Mouse (Mus musculus) neural tube, embryonic 12.5 days (tissue): Measurements from ENCODE around the gene Hist1h2af. TPM values are rescaled to one million over a fixed set of nuclear protein-coding genes. Genes with fewer than 3 reads are reported as not detected.
A peak's percentile ranks its signal among the peaks of the same experiment; 100 is the strongest.
"Not testable (repeated sequence)": the region's sequence is repeated elsewhere in the genome, so short reads cannot be mapped to it uniquely, and the experiment has no call there.

Experiments used
- ATAC-seq: fragments of 200-750 bp; cut with Nextera tagmentation; 2 replicates; pipeline ENCODE4 v1.8.0; 2017; ENCODE audit warnings: low read depth, mild to moderate bottlenecking, moderate TSS enrichment, moderate library complexity; ENCODE audit not compliant: low FRiP score
- H3K27ac ChIP-seq: fragments of 300-500 bp; sonication (generic); 2 replicates; pipeline ENCODE4 v1.5.1; 2016
- H3K27me3 ChIP-seq: fragments of 300-500 bp; sonication (generic); replicated peaks from 2 replicates; pipeline ENCODE4 v1.6.1; 2016; ENCODE audit warnings: mild to moderate bottlenecking
- H3K36me3 ChIP-seq: fragments of 300-500 bp; sonication (generic); 2 replicates; pipeline ENCODE4 v1.6.1; 2016; ENCODE audit warnings: mild to moderate bottlenecking
- H3K4me1 ChIP-seq: fragments of 300-500 bp; sonication (generic); 2 replicates; pipeline ENCODE4 v1.6.1; 2016
- H3K4me2 ChIP-seq: fragments of 300-500 bp; sonication (generic); replicated peaks from 2 replicates; pipeline ENCODE4 v1.6.1; 2016; ENCODE audit warnings: mild to moderate bottlenecking
- H3K4me3 ChIP-seq: fragments of 300-500 bp; sonication (generic); 2 replicates; pipeline ENCODE4 v1.5.1; 2016
- H3K9ac ChIP-seq: fragments of 300-500 bp; sonication (generic); 2 replicates; pipeline ENCODE4 v1.6.1; 2016; ENCODE audit warnings: mild to moderate bottlenecking
- H3K9me3 ChIP-seq: fragments of 300-500 bp; sonication (generic); 2 replicates; pipeline ENCODE4 v1.6.1; 2016; ENCODE audit warnings: mild to moderate bottlenecking
- WGBS: fragments of 180-500 bp; shearing (Covaris S2); methylation state at CpG from one replicate; pipeline ENCODE4 v1.1.7; 2016; 5-methylcytosine and 5-hydroxymethylcytosine counted together
- polyA plus RNA-seq: library from polyadenylated mRNA; unstranded; fragments of >200 nt; fragmentation: Nextera tagmentation; extraction: Ambion mirVana; gene quantifications from 2 replicates; pipeline ENCODE4 v1.2.1, GENCODE M21; 2016

Gene Hist1h2af
- polyA plus RNA-seq, 1 experiment from 2014 or later, result 5.6 TPM

DNA sequence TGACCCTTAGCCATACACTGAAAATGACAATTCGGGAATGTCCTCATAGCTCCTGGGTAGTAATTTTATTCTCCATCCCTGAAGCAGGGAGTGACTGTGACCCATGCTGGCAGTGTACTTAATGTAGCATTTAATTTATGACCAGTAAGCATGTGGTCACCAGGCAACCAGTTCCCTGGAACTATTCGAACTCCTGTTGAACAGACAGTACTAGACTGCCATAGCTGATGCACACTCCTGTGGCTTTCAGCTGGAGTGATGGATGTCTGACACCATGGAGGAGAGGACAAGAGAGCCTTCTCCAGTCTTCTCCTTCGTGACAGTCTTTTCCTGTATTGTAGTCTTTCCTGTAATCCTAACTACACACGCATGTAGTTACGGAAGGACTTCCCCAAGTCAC, 4.7 kb upstream of the Hist1h2af start:
- H3K36me3 ChIP-seq, result no peaks in the 10 kb centered on the region
- peak overlapping the region; percentile 42 for H3K4me2 ChIP-seq
- no peaks in the 10 kb centered on the region for H3K27me3 ChIP-seq
- 41% methylated on average over 5 of the region's 5 CpGs for WGBS
- no peak for ATAC-seq
- H3K4me3 ChIP-seq, result no peak overlapping the region
- H3K9me3 ChIP-seq, result no peaks in the 10 kb centered on the region
- no peak overlapping the region for H3K9ac ChIP-seq
- H3K4me1 ChIP-seq, result peaks cover 15% of the 10 kb centered on the region
- H3K27ac ChIP-seq, result no peak overlapping the region; the same call in 1 of the 2 replicates

DNA sequence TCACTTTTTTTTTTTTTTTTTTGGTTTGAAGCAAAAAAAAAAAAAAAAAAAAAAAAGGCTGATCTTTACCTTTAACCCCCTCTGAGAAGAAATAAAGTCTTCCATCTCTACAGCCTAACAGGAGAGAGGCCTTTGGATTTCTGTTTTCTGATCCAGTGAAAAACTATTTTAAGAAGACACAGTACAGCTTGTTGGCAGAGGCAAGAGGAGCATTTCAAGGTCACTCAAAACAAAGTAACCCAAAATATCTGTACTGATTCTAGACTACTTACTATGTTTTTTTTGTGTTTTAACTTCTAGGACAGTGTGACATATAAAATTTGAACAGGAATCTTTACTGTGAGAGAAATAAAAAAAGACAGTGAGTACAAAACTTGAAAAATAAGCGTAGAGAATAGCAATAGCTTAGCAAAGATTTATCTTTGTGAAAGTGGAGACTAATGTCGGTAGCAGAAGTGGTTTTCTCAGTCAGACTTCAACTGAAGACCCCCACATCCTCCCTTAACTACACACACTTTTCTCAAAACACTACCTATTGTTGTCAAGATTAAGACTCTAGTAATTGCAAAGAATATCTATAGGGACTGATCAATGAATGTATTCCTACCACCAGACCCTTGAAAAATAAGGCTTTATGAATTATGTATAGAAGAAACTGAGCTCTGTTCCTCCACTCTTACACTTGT, 4.1 kb upstream of the Hist1h2af start:
- peaks cover 17% of the 10 kb centered on the region for H3K4me1 ChIP-seq
- no peaks in the 10 kb centered on the region for H3K27me3 ChIP-seq
- peak overlapping the region; percentile 73; the same call in 1 of the 2 replicates for H3K9ac ChIP-seq
- no peaks in the 10 kb centered on the region for H3K36me3 ChIP-seq
- WGBS, result 30% methylated on average over 2 of the region's 2 CpGs
- H3K27ac ChIP-seq, result no peak overlapping the region
- H3K4me2 ChIP-seq, result peak overlapping the region; percentile 70
- no peaks in the 10 kb centered on the region for H3K9me3 ChIP-seq
- no peak for ATAC-seq
- peak overlapping the region; percentile 52 for H3K4me3 ChIP-seq

DNA sequence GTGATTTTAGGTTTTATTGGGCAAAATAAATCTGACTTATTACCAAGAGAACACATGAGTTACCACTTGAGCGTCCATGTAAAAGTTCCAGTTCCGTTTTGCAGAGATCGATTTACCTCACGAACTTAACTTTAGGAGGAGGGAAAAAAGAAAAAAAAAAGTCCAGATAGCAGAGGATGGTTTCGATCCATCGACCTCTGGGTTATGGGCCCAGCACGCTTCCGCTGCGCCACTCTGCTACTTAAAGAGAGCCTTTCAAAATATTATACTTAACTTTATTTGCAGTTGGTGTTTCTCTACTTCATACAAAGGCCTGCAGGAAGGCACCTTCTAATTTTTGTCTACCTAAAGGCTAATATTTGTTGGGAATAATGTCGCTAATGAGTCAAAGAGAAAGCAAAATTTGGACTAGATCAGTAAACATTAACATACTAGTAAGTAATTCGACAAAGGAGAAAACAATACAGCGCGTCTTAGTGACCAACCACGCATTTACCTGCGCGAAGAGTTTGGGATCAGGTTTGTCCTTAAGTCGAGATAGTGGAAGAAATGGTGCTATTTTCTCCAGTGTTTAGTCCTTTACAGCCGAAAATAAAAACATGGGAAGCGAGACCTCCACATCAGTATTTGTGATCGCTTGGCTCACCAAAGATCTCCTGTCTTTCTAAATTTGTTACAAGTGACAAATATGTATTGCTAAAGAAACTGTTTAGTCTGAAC, 3.4 kb upstream of the Hist1h2af start:
- H3K27ac ChIP-seq, result peak overlapping the region; percentile 89
- ATAC-seq, result no peak
- WGBS, result under 1% methylated on average over 20 of the region's 20 CpGs
- H3K4me2 ChIP-seq, result peak overlapping the region; percentile 70
- peaks cover 16% of the 10 kb centered on the region for H3K4me1 ChIP-seq
- peak overlapping the region; percentile 73 for H3K9ac ChIP-seq
- H3K36me3 ChIP-seq, result no peaks in the 10 kb centered on the region
- no peaks in the 10 kb centered on the region for H3K9me3 ChIP-seq
- peak overlapping the region; percentile 52 for H3K4me3 ChIP-seq
- H3K27me3 ChIP-seq, result no peaks in the 10 kb centered on the region

DNA sequence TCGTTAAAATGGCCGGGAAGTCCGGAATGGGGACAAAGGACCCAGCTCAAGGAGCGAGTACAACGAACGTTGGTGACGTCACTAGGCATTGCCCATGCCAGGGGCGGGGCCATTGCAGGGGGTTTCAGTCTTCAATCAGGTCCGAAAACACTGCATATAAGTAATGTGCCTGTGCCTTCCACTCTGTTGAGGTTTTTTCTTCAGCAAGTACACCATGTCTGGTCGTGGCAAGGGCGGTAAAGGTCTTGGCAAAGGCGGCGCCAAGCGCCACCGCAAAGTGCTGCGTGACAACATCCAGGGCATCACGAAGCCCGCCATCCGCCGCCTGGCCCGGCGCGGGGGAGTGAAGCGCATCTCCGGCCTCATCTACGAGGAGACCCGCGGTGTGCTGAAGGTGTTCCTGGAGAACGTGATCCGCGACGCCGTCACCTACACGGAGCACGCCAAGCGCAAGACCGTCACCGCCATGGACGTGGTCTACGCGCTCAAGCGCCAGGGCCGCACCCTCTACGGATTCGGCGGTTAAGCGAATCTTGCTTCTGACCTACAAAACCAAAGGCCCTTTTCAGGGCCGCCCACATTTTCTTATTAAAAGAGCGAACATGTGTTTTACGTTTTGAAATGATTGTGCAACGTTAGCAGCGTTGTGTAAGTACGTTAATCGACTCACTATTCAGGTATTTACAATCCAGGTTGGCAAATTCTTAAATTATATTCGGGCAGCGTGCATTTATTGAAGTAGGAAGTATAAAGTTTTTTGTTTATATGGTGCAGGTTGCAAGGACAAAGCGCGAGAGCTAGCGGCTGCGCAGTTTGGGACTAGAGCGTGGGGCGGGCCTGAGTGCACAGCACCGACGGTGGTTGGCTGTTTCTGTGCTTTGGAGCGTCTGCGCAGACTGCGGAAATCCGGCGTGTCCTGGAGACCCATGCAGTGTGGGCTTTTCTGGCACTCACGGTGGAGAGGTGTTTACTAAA, 2.5 kb upstream of the Hist1h2af start, which contains the start of gene Hist1h4h:
Gene Hist1h4h (plus strand): TSS at position 150 of the 975 bp plus-strand sequence.
- no peaks in the 10 kb centered on the region for H3K36me3 ChIP-seq
- no peaks in the 10 kb centered on the region for H3K27me3 ChIP-seq
- peak within 1 kb of the TSS; percentile 70 for H3K4me2 ChIP-seq
- WGBS, result under 1% methylated on average over 60 of the region's 70 CpGs
- H3K4me3 ChIP-seq, result peak within 1 kb of the TSS; percentile 52
- peak; percentile 87 for ATAC-seq
- H3K9me3 ChIP-seq, result no peaks in the 10 kb centered on the region
- H3K27ac ChIP-seq, result peak within 1 kb of the TSS; percentile 89
- H3K4me1 ChIP-seq, result peaks cover 18% of the 10 kb centered on the region
- peak within 1 kb of the TSS; percentile 73 for H3K9ac ChIP-seq

GRCm38 (mm10) chr13:23532262-23533075, 1.2 kb upstream of the Hist1h2af start:
- WGBS, result 22% methylated on average over 9 of the region's 9 CpGs
- Histone ChIP-seq H3K27ac (peak overlapping the region; percentile 89; the same call in 1 of the 2 replicates), H3K27me3 (no peaks in the 10 kb centered on the region), H3K4me1 (peaks cover 22% of the 10 kb centered on the region), H3K4me3 (peak overlapping the region; percentile 52), H3K36me3 (no peaks in the 10 kb centered on the region), H3K9ac (peak overlapping the region; percentile 73), H3K9me3 (no peaks in the 10 kb centered on the region), H3K4me2 (peak overlapping the region; percentile 70)
- no peak for ATAC-seq

- WGBS, result under 1% methylated on average over 15 of the region's 15 CpGs
- H3K9me3 ChIP-seq, result no peaks in the 10 kb centered on the region
- H3K4me2 ChIP-seq, result peak overlapping the region; percentile 70
- H3K27me3 ChIP-seq, result no peaks in the 10 kb centered on the region
- H3K4me1 ChIP-seq, result peaks cover 22% of the 10 kb centered on the region
- peak overlapping the region; percentile 46 for H3K4me3 ChIP-seq
- H3K36me3 ChIP-seq, result no peaks in the 10 kb centered on the region
- peak overlapping the region; percentile 64 for H3K27ac ChIP-seq
- no peak for ATAC-seq
- H3K9ac ChIP-seq, result peak overlapping the region; percentile 57
Observed at GRCm38 (mm10) chr13:23534368-23535131, 844 bp downstream of the Hist1h2af start.

DNA sequence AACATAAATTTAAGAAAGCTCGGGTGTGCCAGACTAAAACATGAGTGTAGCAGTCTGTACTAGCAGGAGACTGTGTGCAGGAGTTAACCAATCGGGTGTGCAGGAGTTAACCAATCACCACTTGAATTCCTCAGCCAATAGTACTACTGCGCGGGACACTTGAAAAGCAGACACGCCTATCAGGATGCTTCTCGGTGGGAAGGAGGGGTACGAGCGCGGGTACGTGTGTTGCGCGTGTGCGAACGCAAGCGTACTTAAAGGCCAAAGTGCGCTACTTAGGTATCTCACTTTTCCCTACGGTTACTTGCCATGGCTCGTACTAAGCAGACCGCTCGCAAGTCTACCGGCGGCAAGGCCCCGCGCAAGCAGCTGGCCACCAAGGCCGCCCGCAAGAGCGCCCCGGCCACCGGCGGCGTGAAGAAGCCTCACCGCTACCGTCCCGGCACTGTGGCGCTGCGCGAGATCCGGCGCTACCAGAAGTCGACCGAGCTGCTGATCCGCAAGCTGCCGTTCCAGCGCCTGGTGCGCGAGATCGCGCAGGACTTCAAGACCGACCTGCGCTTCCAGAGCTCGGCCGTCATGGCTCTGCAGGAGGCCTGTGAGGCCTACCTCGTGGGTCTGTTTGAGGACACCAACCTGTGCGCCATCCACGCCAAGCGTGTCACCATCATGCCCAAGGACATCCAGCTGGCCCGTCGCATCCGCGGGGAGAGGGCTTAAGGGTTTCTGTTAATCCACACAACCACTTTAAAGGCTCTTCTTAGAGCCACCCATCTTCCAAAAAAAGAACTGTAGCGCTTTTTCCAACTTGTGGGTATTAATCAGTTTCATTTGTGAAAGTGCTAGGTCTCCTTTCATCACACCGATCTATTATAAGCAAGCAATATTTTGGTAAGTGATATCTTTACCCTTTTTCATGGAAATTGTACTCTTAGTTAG, 1.7 kb downstream of the Hist1h2af start, which contains the start of gene Hist1h3g:
Gene Hist1h3g (plus strand): TSS at position 286 of the 939 bp plus-strand sequence.
- peak within 1 kb of the TSS; percentile 64 for H3K27ac ChIP-seq
- H3K4me1 ChIP-seq, result peaks cover 22% of the 10 kb centered on the region
- not testable (repeated sequence) for H3K27me3 ChIP-seq, H3K36me3 ChIP-seq, H3K9me3 ChIP-seq
- H3K4me2 ChIP-seq, result peak within 1 kb of the TSS; percentile 70
- H3K4me3 ChIP-seq, result peak within 1 kb of the TSS; percentile 46
- peak within 1 kb of the TSS; percentile 62 for H3K9ac ChIP-seq
- under 1% methylated on average over 58 of the region's 62 CpGs for WGBS
- peak; percentile 86 for ATAC-seq

GRCm38 (mm10) chr13:23536076-23536822, 2.5 kb downstream of the Hist1h2af start:
- no peaks in the 10 kb centered on the region for H3K36me3 ChIP-seq
- no peaks in the 10 kb centered on the region for H3K27me3 ChIP-seq
- H3K9ac ChIP-seq, result peak overlapping the region; percentile 62
- H3K4me3 ChIP-seq, result peak overlapping the region; percentile 31
- H3K4me2 ChIP-seq, result peak overlapping the region; percentile 70
- H3K9me3 ChIP-seq, result no peaks in the 10 kb centered on the region
- H3K27ac ChIP-seq, result no peak overlapping the region
- 18% methylated on average over 7 of the region's 7 CpGs for WGBS
- H3K4me1 ChIP-seq, result peaks cover 22% of the 10 kb centered on the region
- no peak for ATAC-seq

GRCm38 (mm10) chr13:23537006-23537710, 3.5 kb downstream of the Hist1h2af start:
- no peaks in the 10 kb centered on the region for H3K9me3 ChIP-seq
- H3K27ac ChIP-seq, result no peak overlapping the region
- H3K9ac ChIP-seq, result no peak overlapping the region
- no peaks in the 10 kb centered on the region for H3K27me3 ChIP-seq
- peaks cover 22% of the 10 kb centered on the region for H3K4me1 ChIP-seq
- H3K36me3 ChIP-seq, result no peaks in the 10 kb centered on the region
- 77% methylated on average over 3 of the region's 3 CpGs for WGBS
- H3K4me3 ChIP-seq, result no peak overlapping the region
- ATAC-seq, result no peak
- H3K4me2 ChIP-seq, result peak overlapping the region; percentile 70
